Mouse (Mus musculus) kidney, adult 2 months (tissue): ENCODE results near the gene Ccdc171.

Experiments used
- CTCF ChIP-seq: fragments of 200-500 bp; conservative IDR thresholded peaks from 2 replicates; pipeline ENCODE4 v1.5.1; 2011; ENCODE audit warnings: low read depth, mild to moderate bottlenecking, control low read depth, low read length, moderate library complexity, mixed read lengths; ENCODE audit not compliant: insufficient read depth, insufficient read length
- POLR2A ChIP-seq: fragments of 200-500 bp; IDR thresholded peaks from one replicate; pipeline ENCODE4 v1.6.1; 2011; ENCODE audit warnings: low read depth, low read length, control low read depth

DNA sequence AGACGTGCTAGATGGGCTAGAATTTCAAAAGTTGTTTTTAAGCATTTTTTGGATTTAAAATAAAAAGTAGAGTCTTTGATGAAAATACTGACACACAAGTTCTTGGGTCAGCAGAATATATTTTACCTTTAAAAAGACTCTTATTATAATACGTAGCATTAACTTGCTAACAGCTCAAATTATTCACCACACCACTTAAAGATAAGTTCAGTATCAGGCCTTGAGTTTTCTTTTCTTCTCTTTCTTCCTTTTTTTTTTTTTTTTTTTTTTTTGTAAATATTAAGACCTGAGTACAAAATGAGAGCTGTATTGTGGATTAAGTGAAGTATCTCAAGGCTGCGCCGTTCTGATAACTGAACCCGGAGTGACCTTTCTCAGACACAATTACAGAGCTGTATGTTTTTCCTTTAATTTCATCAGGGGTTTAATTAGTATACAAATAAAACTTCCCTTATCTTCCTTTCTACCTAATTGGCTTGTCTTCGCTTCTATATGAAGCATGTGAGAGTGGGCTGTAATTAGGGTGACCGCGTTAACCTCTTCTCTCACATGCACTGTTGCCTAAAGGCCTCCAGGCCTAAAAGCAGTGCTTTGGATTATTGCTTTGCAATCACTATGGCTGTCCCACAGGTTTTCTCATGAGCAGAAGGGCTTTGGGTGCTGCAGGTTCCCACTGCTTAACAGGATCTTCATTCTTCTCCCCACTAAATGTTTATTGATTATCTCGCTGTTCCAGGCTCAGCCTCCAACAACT is 214.0 kb downstream of the Ccdc171 start:
- TF ChIP-seq CTCF = no peak
- no peak for TF ChIP-seq POLR2A
